Mouse (Mus musculus): Measurements from ENCODE around the gene Cobl. TPM values are rescaled to one million over a fixed set of nuclear protein-coding genes. Genes with fewer than 3 reads are reported as not detected.

Cobl gene
- polyA plus RNA-seq, 1 experiment from 2014 or later, result 5.5 TPM

- Histone ChIP-seq H3K4me3 (ENCODE audit: low read length) (no peak overlapping the region), H3K4me2 (replicated peaks; ENCODE audit: low read depth, low read length) (no peak overlapping the region), H3K27ac (ENCODE audit: low read depth, low read length) (no peak overlapping the region), H3K27me3 (ENCODE audit: control insufficient read depth, insufficient read depth, low read length) (peaks cover 7% of the 10 kb centered on the region), H3K9ac (ENCODE audit: low read depth, low read length) (no peak overlapping the region), H3K4me1 (ENCODE audit: control insufficient read depth, insufficient read depth, low read length) (0 out of 2 replicates have a peak, but pooled peaks cover 3% of the 10 kb centered on the region), H3K36me3 (ENCODE audit: control insufficient read depth, insufficient read depth, low read length) (no peaks in the 10 kb centered on the region), H3K9me3 (ENCODE audit: control insufficient read depth, low read length) (no peaks in the 10 kb centered on the region)
- WGBS, result 80% methylated on average over 7 of the region's 7 CpGs
- ATAC-seq (ENCODE audit: low FRiP score, low TSS enrichment), result no peak
Measured at GRCm38 (mm10) chr11:12459781-12460581, 4.8 kb downstream of the Cobl start.

GRCm38 (mm10) chr11:12458814-12459213, 5.9 kb downstream of the Cobl start:
- Histone ChIP-seq H3K27me3 (ENCODE audit: control insufficient read depth, insufficient read depth, low read length) (peaks cover 4% of the 10 kb centered on the region; the same call in 1 of the 2 replicates), H3K9me3 (ENCODE audit: control insufficient read depth, low read length) (no peaks in the 10 kb centered on the region), H3K9ac (ENCODE audit: low read depth, low read length) (no peak overlapping the region), H3K4me1 (ENCODE audit: control insufficient read depth, insufficient read depth, low read length) (no peaks in the 10 kb centered on the region), H3K4me3 (ENCODE audit: low read length) (no peak overlapping the region), H3K4me2 (replicated peaks; ENCODE audit: low read depth, low read length) (no peak overlapping the region), H3K36me3 (ENCODE audit: control insufficient read depth, insufficient read depth, low read length) (no peaks in the 10 kb centered on the region), H3K27ac (ENCODE audit: low read depth, low read length) (no peak overlapping the region)
- ATAC-seq (ENCODE audit: low FRiP score, low TSS enrichment), result no peak
- 83% methylated on average over 3 of the region's 3 CpGs for WGBS

GRCm38 (mm10) chr11:12458392-12458791, 6.4 kb downstream of the Cobl start:
- Histone ChIP-seq H3K4me2 (replicated peaks; ENCODE audit: low read depth, low read length) (no peak overlapping the region), H3K36me3 (ENCODE audit: control insufficient read depth, insufficient read depth, low read length) (no peaks in the 10 kb centered on the region), H3K9me3 (ENCODE audit: control insufficient read depth, low read length) (no peaks in the 10 kb centered on the region), H3K9ac (ENCODE audit: low read depth, low read length) (no peak overlapping the region), H3K27ac (ENCODE audit: low read depth, low read length) (no peak overlapping the region), H3K4me3 (ENCODE audit: low read length) (no peak overlapping the region), H3K4me1 (ENCODE audit: control insufficient read depth, insufficient read depth, low read length) (no peaks in the 10 kb centered on the region), H3K27me3 (ENCODE audit: control insufficient read depth, insufficient read depth, low read length) (no peaks in the 10 kb centered on the region)
- WGBS, result 76% methylated on average over 2 of the region's 2 CpGs
- ATAC-seq (ENCODE audit: low FRiP score, low TSS enrichment), result no peak

GRCm38 (mm10) chr11:12448101-12448500, 16.7 kb downstream of the Cobl start:
- no peak for ATAC-seq (ENCODE audit: low FRiP score, low TSS enrichment)
- no peak overlapping the region for H3K27ac ChIP-seq (ENCODE audit: low read depth, low read length)
- H3K4me3 ChIP-seq (ENCODE audit: low read length), result no peak overlapping the region
- no peaks in the 10 kb centered on the region for H3K36me3 ChIP-seq (ENCODE audit: control insufficient read depth, insufficient read depth, low read length)
- H3K9me3 ChIP-seq (ENCODE audit: control insufficient read depth, low read length), result no peaks in the 10 kb centered on the region
- H3K27me3 ChIP-seq (ENCODE audit: control insufficient read depth, insufficient read depth, low read length), result no peaks in the 10 kb centered on the region
- H3K4me2 ChIP-seq (replicated peaks; ENCODE audit: low read depth, low read length), result no peak overlapping the region
- no peak overlapping the region for H3K9ac ChIP-seq (ENCODE audit: low read depth, low read length)
- 97% methylated on average over 3 of the region's 3 CpGs for WGBS
- H3K4me1 ChIP-seq (ENCODE audit: control insufficient read depth, insufficient read depth, low read length), result no peaks in the 10 kb centered on the region

GRCm38 (mm10) chr11:12445222-12445621, 19.5 kb downstream of the Cobl start:
- no peak for ATAC-seq (ENCODE audit: low FRiP score, low TSS enrichment)
- no peaks in the 10 kb centered on the region for H3K36me3 ChIP-seq (ENCODE audit: control insufficient read depth, insufficient read depth, low read length)
- no peak overlapping the region for H3K9ac ChIP-seq (ENCODE audit: low read depth, low read length)
- H3K9me3 ChIP-seq (ENCODE audit: control insufficient read depth, low read length), result no peaks in the 10 kb centered on the region
- H3K4me2 ChIP-seq (replicated peaks; ENCODE audit: low read depth, low read length), result no peak overlapping the region
- WGBS, result 66% methylated on average over 2 of the region's 2 CpGs
- no peaks in the 10 kb centered on the region for H3K27me3 ChIP-seq (ENCODE audit: control insufficient read depth, insufficient read depth, low read length)
- H3K4me3 ChIP-seq (ENCODE audit: low read length), result no peak overlapping the region
- H3K27ac ChIP-seq (ENCODE audit: low read depth, low read length), result no peak overlapping the region
- no peaks in the 10 kb centered on the region for H3K4me1 ChIP-seq (ENCODE audit: control insufficient read depth, insufficient read depth, low read length)

GRCm38 (mm10) chr11:12444215-12444614, 20.5 kb downstream of the Cobl start:
- Histone ChIP-seq H3K27ac (ENCODE audit: low read depth, low read length) (no peak overlapping the region), H3K36me3 (ENCODE audit: control insufficient read depth, insufficient read depth, low read length) (no peaks in the 10 kb centered on the region), H3K4me3 (ENCODE audit: low read length) (no peak overlapping the region), H3K4me2 (replicated peaks; ENCODE audit: low read depth, low read length) (no peak overlapping the region), H3K27me3 (ENCODE audit: control insufficient read depth, insufficient read depth, low read length) (no peaks in the 10 kb centered on the region), H3K9ac (ENCODE audit: low read depth, low read length) (no peak overlapping the region), H3K9me3 (ENCODE audit: control insufficient read depth, low read length) (no peaks in the 10 kb centered on the region), H3K4me1 (ENCODE audit: control insufficient read depth, insufficient read depth, low read length) (no peaks in the 10 kb centered on the region)
- no peak for ATAC-seq (ENCODE audit: low FRiP score, low TSS enrichment)
- WGBS, result 71% methylated on average over 2 of the region's 2 CpGs

- Histone ChIP-seq H3K4me2 (replicated peaks; ENCODE audit: low read depth, low read length) (no peak overlapping the region), H3K36me3 (ENCODE audit: control insufficient read depth, insufficient read depth, low read length) (no peaks in the 10 kb centered on the region), H3K27ac (ENCODE audit: low read depth, low read length) (no peak overlapping the region), H3K9ac (ENCODE audit: low read depth, low read length) (no peak overlapping the region), H3K4me1 (ENCODE audit: control insufficient read depth, insufficient read depth, low read length) (no peaks in the 10 kb centered on the region), H3K9me3 (ENCODE audit: control insufficient read depth, low read length) (no peaks in the 10 kb centered on the region), H3K4me3 (ENCODE audit: low read length) (no peak overlapping the region), H3K27me3 (ENCODE audit: control insufficient read depth, insufficient read depth, low read length) (no peaks in the 10 kb centered on the region)
- ATAC-seq (ENCODE audit: low FRiP score, low TSS enrichment), result no peak
- 74% methylated on average over 4 of the region's 4 CpGs for WGBS
Measured at GRCm38 (mm10) chr11:12443614-12444013, 21.1 kb downstream of the Cobl start.

GRCm38 (mm10) chr11:12443185-12443584, 21.6 kb downstream of the Cobl start:
- Histone ChIP-seq H3K27ac (ENCODE audit: low read depth, low read length) (no peak overlapping the region), H3K4me3 (ENCODE audit: low read length) (no peak overlapping the region), H3K9me3 (ENCODE audit: control insufficient read depth, low read length) (no peaks in the 10 kb centered on the region), H3K27me3 (ENCODE audit: control insufficient read depth, insufficient read depth, low read length) (no peaks in the 10 kb centered on the region), H3K9ac (ENCODE audit: low read depth, low read length) (no peak overlapping the region), H3K4me2 (replicated peaks; ENCODE audit: low read depth, low read length) (no peak overlapping the region), H3K36me3 (ENCODE audit: control insufficient read depth, insufficient read depth, low read length) (no peaks in the 10 kb centered on the region), H3K4me1 (ENCODE audit: control insufficient read depth, insufficient read depth, low read length) (no peaks in the 10 kb centered on the region)
- 78% methylated on average over 5 of the region's 5 CpGs for WGBS
- ATAC-seq (ENCODE audit: low FRiP score, low TSS enrichment), result no peak

GRCm38 (mm10) chr11:12442283-12442682, 22.5 kb downstream of the Cobl start:
- H3K9ac ChIP-seq (ENCODE audit: low read depth, low read length), result no peak overlapping the region
- H3K4me3 ChIP-seq (ENCODE audit: low read length), result no peak overlapping the region
- no peak overlapping the region for H3K4me2 ChIP-seq (replicated peaks; ENCODE audit: low read depth, low read length)
- H3K36me3 ChIP-seq (ENCODE audit: control insufficient read depth, insufficient read depth, low read length), result no peaks in the 10 kb centered on the region
- H3K27ac ChIP-seq (ENCODE audit: low read depth, low read length), result no peak overlapping the region
- no peaks in the 10 kb centered on the region for H3K27me3 ChIP-seq (ENCODE audit: control insufficient read depth, insufficient read depth, low read length)
- no peaks in the 10 kb centered on the region for H3K9me3 ChIP-seq (ENCODE audit: control insufficient read depth, low read length)
- H3K4me1 ChIP-seq (ENCODE audit: control insufficient read depth, insufficient read depth, low read length), result no peaks in the 10 kb centered on the region
- ATAC-seq (ENCODE audit: low FRiP score, low TSS enrichment), result no peak
- 86% methylated on average over 4 of the region's 4 CpGs for WGBS

All from kidney, embryonic 14.5 days (tissue).